Mouse (Mus musculus): ENCODE data around the gene Hecw2.

DNA sequence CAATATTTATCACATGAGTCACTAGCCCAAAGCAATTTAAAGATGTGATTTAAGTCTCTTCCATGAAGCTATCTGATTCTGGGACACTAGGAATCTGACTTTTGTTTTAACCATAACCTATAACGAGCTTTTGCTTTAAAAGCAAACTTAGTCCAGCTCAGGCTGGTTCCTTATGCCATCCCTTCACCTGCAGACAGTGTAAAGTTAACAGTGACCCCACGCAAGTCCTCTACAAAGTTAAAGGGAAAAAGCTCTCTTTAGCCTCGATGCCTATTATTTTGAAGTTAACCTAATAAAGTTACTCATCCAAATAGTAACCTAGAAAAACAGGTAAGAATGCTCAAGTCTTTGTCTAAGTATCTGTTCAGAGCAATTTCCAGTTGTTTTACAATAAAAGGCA, 420.4 kb downstream of the Hecw2 start:
- TF ChIP-seq POLR2A (IDR thresholded peaks at IDR 0.05; ENCODE audit: borderline replicate concordance, insufficient read depth, low read length) (no peak), CTCF (IDR thresholded peaks at IDR 0.05; ENCODE audit: borderline replicate concordance, insufficient read depth, low read depth, low read length) (no peak)
